Mouse (Mus musculus) NIH3T3 (cell line): ENCODE results near the gene Mtfmt.

ENCODE experiments used
- DNase-seq: peaks from one replicate; pipeline ENCODE4 v3.0.0-alpha.2; 2012; ENCODE audit warnings: low read depth

Mtfmt gene

GRCm38 (mm10) chr9:65427511-65427910 is 8.1 kb upstream of the Mtfmt start:
- no peak for DNase-seq

- DNase-seq: no peak
Observed at GRCm38 (mm10) chr9:65428003-65428402, 7.6 kb upstream of the Mtfmt start.

- DNase-seq: peak; percentile 24
Observed at GRCm38 (mm10) chr9:65430401-65430800, 5.2 kb upstream of the Mtfmt start.

- DNase-seq: no peak
Observed at GRCm38 (mm10) chr9:65430921-65431320, 4.7 kb upstream of the Mtfmt start.

- DNase-seq: peak; percentile 37
Observed at GRCm38 (mm10) chr9:65432236-65432635, 3.3 kb upstream of the Mtfmt start.

GRCm38 (mm10) chr9:65434140-65434539 is 1.4 kb upstream of the Mtfmt start:
- peak; percentile 80 for DNase-seq

GRCm38 (mm10) chr9:65435211-65435610 is 371 bp upstream of the Mtfmt start:
- DNase-seq: no peak

GRCm38 (mm10) chr9:65444692-65445091 is 9.1 kb downstream of the Mtfmt start:
- DNase-seq: no peak

- DNase-seq: no peak
Observed at GRCm38 (mm10) chr9:65447951-65448350, 12.4 kb downstream of the Mtfmt start.

- DNase-seq: no peak
Observed at GRCm38 (mm10) chr9:65458975-65459374, 23.4 kb downstream of the Mtfmt start.

- no peak for DNase-seq
Observed at GRCm38 (mm10) chr9:65460198-65460597, 24.6 kb downstream of the Mtfmt start.

GRCm38 (mm10) chr9:65460732-65461442 is 25.3 kb downstream of the Mtfmt start, which contains the start of gene Spg21:
Spg21 (plus strand) TSS chr9:65460947.
- peak; percentile 96 for DNase-seq

- DNase-seq: no peak
Observed at GRCm38 (mm10) chr9:65462544-65462943, 27.0 kb downstream of the Mtfmt start.

GRCm38 (mm10) chr9:65464161-65464560 is 28.6 kb downstream of the Mtfmt start:
- DNase-seq: peak; percentile 84

GRCm38 (mm10) chr9:65465241-65465640 is 29.7 kb downstream of the Mtfmt start:
- DNase-seq: no peak

GRCm38 (mm10) chr9:65467686-65468085 is 32.1 kb downstream of the Mtfmt start:
- DNase-seq: no peak

- no peak for DNase-seq
Observed at GRCm38 (mm10) chr9:65472769-65473168, 37.2 kb downstream of the Mtfmt start.

- DNase-seq: no peak
Observed at GRCm38 (mm10) chr9:65479158-65479557, 43.6 kb downstream of the Mtfmt start.

- DNase-seq: no peak
Observed at GRCm38 (mm10) chr9:65480071-65480470, 44.5 kb downstream of the Mtfmt start.

- no peak for DNase-seq
Observed at GRCm38 (mm10) chr9:65491476-65491875, 55.9 kb downstream of the Mtfmt start.

GRCm38 (mm10) chr9:65492351-65492750 is 56.8 kb downstream of the Mtfmt start:
- DNase-seq: no peak

- DNase-seq: no peak
Observed at GRCm38 (mm10) chr9:65492851-65493250, 57.3 kb downstream of the Mtfmt start.

- DNase-seq: peak; percentile 70
Observed at GRCm38 (mm10) chr9:65502146-65502545, 66.6 kb downstream of the Mtfmt start.
